Mouse (Mus musculus): ENCODE measurements at regions not wholly inside any gene's neighbourhood (a gene's known extent, or its start where the extent isn't known, plus 50 kb on each side); places are given as distances from the start of the nearest gene placed in this dataset.

DNA sequence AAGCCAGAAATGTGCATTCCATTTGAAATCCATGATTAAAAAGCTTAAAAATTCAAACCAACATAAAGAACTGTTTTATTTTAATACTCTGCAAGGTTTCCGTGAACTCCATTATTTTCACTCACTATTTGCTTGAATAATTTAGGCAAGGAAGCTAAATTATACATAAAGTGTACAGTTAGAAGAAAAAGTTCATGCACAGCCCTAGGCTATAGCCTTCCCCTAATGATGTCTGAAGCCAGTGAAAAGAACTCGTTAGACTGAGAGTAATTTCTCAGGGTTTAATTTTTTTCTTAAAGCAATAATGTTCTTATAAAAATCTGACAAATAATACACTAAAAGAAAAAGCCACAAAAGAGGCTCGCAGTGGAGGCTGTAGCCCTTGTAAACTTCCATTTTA lies 141.4 kb upstream of the Meis1 start:
- TF ChIP-seq MYOD1 (IDR thresholded peaks at IDR 0.05; ENCODE audit: control insufficient read depth in 1 of 3, insufficient read length in 2 of 3, low read depth in 2 of 3): no peak
- TF ChIP-seq POLR2AphosphoS2 (IDR thresholded peaks at IDR 0.05; ENCODE audit: insufficient read length, low read depth): no peak
- no peak for TF ChIP-seq POLR2A (IDR thresholded peaks at IDR 0.05; ENCODE audit: insufficient read length, low read depth)
